Mouse (Mus musculus) liver (tissue): ENCODE results near the gene Rasgrp2.

ENCODE experiments used
- DNase-seq: peaks from one replicate; pipeline ENCODE4 v3.0.0-alpha.2; 2020; ENCODE audit warnings: mixed read lengths

Gene Rasgrp2

GRCm38 (mm10) chr19:6383470-6383869 is 15.7 kb upstream of the Rasgrp2 start:
- DNase-seq = no peak

- peak; percentile 53 for DNase-seq
These were observed 15.0 kb upstream of the Rasgrp2 start, which contains the start of gene Pygm for GRCm38 (mm10) chr19:6384128-6384527. Gene Pygm (plus strand): TSS chr19:6384399.

- DNase-seq = no peak
These were observed 14.2 kb upstream of the Rasgrp2 start for GRCm38 (mm10) chr19:6384954-6385353.

GRCm38 (mm10) chr19:6385419-6385818 is 13.7 kb upstream of the Rasgrp2 start:
- no peak for DNase-seq

GRCm38 (mm10) chr19:6385821-6386220 is 13.3 kb upstream of the Rasgrp2 start:
- DNase-seq = no peak

- no peak for DNase-seq
These were observed 12.9 kb upstream of the Rasgrp2 start for GRCm38 (mm10) chr19:6386234-6386633.

- no peak for DNase-seq
These were observed 11.1 kb upstream of the Rasgrp2 start for GRCm38 (mm10) chr19:6388006-6388405.

- peak; percentile 59 for DNase-seq
These were observed 9.3 kb upstream of the Rasgrp2 start for GRCm38 (mm10) chr19:6389803-6390202.

- DNase-seq = no peak
These were observed 8.9 kb upstream of the Rasgrp2 start for GRCm38 (mm10) chr19:6390251-6390650.

GRCm38 (mm10) chr19:6392743-6393393 is 6.3 kb upstream of the Rasgrp2 start:
- DNase-seq = no peak

- no peak for DNase-seq
These were observed 5.5 kb upstream of the Rasgrp2 start for GRCm38 (mm10) chr19:6393637-6394036.

- no peak for DNase-seq
These were observed 2.9 kb upstream of the Rasgrp2 start for GRCm38 (mm10) chr19:6396237-6396636.

- DNase-seq = no peak
These were observed 1.4 kb upstream of the Rasgrp2 start for GRCm38 (mm10) chr19:6397582-6398249.

GRCm38 (mm10) chr19:6398447-6399284 is 474 bp upstream of the Rasgrp2 start:
- DNase-seq = peak; percentile 76

- DNase-seq = no peak
These were observed 1.3 kb downstream of the Rasgrp2 start for GRCm38 (mm10) chr19:6400096-6401086.

- DNase-seq = peak; percentile 79
These were observed 2.1 kb downstream of the Rasgrp2 start for GRCm38 (mm10) chr19:6401131-6401815.

GRCm38 (mm10) chr19:6401951-6402350 is 2.8 kb downstream of the Rasgrp2 start:
- DNase-seq = peak; percentile 41

- DNase-seq = no peak
These were observed 4.7 kb downstream of the Rasgrp2 start for GRCm38 (mm10) chr19:6403869-6404268.

- no peak for DNase-seq
These were observed 6.3 kb downstream of the Rasgrp2 start for GRCm38 (mm10) chr19:6405433-6405832.

- DNase-seq = no peak
These were observed 8.0 kb downstream of the Rasgrp2 start for GRCm38 (mm10) chr19:6407109-6407508.

- DNase-seq = no peak
These were observed 8.8 kb downstream of the Rasgrp2 start for GRCm38 (mm10) chr19:6407816-6408510.
